Mouse (Mus musculus) stomach, embryonic 14.5 days (tissue): ENCODE data around the gene Pxdc1. TPM values are rescaled to one million over a fixed set of nuclear protein-coding genes. Genes with fewer than 3 reads are reported as not detected.

Experiments used
- ATAC-seq: fragments of 200-750 bp; cut with Nextera tagmentation; 2 replicates; pipeline ENCODE4 v1.8.0; 2017; ENCODE audit warnings: low read depth, moderate TSS enrichment; ENCODE audit not compliant: insufficient number of reproducible peaks, insufficient read depth, low FRiP score
- H3K27ac ChIP-seq: fragments of 300-500 bp; sonication (generic); 2 replicates; pipeline ENCODE4 v1.5.1; 2014; ENCODE audit warnings: mild to moderate bottlenecking, low read length, moderate library complexity, mixed read lengths
- H3K27me3 ChIP-seq: fragments of 300-500 bp; sonication (generic); 2 replicates; pipeline ENCODE4 v1.6.1; 2014; ENCODE audit warnings: low read length, control low read depth, mixed read lengths; ENCODE audit not compliant: control insufficient read depth, insufficient read depth
- H3K36me3 ChIP-seq: fragments of 300-500 bp; sonication (generic); 2 replicates; pipeline ENCODE4 v1.6.1; 2014; ENCODE audit warnings: mild to moderate bottlenecking, control low read depth, low read length, moderate library complexity, mixed read lengths; ENCODE audit not compliant: control insufficient read depth, insufficient read depth
- H3K4me1 ChIP-seq: fragments of 300-500 bp; sonication (generic); 2 replicates; pipeline ENCODE4 v1.6.1; 2014; ENCODE audit warnings: low read length, control low read depth, mixed read lengths; ENCODE audit not compliant: control insufficient read depth, insufficient read depth
- H3K4me2 ChIP-seq: fragments of 300-500 bp; sonication (generic); replicated peaks from 2 replicates; pipeline ENCODE4 v1.6.1; 2014; ENCODE audit warnings: low read depth, low read length, control low read depth
- H3K4me3 ChIP-seq: fragments of 300-500 bp; sonication (generic); 2 replicates; pipeline ENCODE4 v1.5.1; 2014; ENCODE audit warnings: low read depth, low read length, control low read depth
- H3K9ac ChIP-seq: fragments of 300-500 bp; sonication (generic); replicated peaks from 2 replicates; pipeline ENCODE4 v1.6.1; 2014; ENCODE audit warnings: low read depth, mild to moderate bottlenecking, control low read depth, low read length, moderate library complexity, mixed read lengths
- H3K9me3 ChIP-seq: fragments of 300-500 bp; sonication (generic); 2 replicates; pipeline ENCODE4 v1.6.1; 2016; ENCODE audit warnings: low read depth, low read length, control low read depth; ENCODE audit not compliant: control insufficient read depth
- WGBS: fragments of 180-500 bp; shearing (Covaris S2); extraction: QIAGEN DNeasy Blood & Tissue Kit; methylation state at CpG from one replicate; pipeline ENCODE4 v1.1.7; 2014; 5-methylcytosine and 5-hydroxymethylcytosine counted together
- polyA plus RNA-seq: library from polyadenylated mRNA; unstranded; fragments of >200 nt; fragmentation: Nextera tagmentation; extraction: Ambion mirVana; gene quantifications from 2 replicates; pipeline ENCODE4 v1.2.1, GENCODE M21; 2014

The Pxdc1 gene
- polyA plus RNA-seq, 1 experiment from 2014 or later, result 11.8 TPM

GRCm38 (mm10) chr13:34630319-34630718 lies 23.0 kb downstream of the Pxdc1 start:
- H3K4me3 ChIP-seq, result no peak overlapping the region
- ATAC-seq, result no peak
- no peak overlapping the region for H3K4me2 ChIP-seq
- no peak overlapping the region for H3K27ac ChIP-seq
- H3K27me3 ChIP-seq, result no peaks in the 10 kb centered on the region
- no peaks in the 10 kb centered on the region for H3K9me3 ChIP-seq
- no peaks in the 10 kb centered on the region for H3K36me3 ChIP-seq
- WGBS, result 91% methylated on average over 8 of the region's 8 CpGs
- H3K4me1 ChIP-seq, result no peaks in the 10 kb centered on the region
- no peak overlapping the region for H3K9ac ChIP-seq

GRCm38 (mm10) chr13:34629741-34630140 lies 23.5 kb downstream of the Pxdc1 start:
- Histone ChIP-seq H3K9me3 (no peaks in the 10 kb centered on the region), H3K9ac (no peak overlapping the region)
- 90% methylated on average over 5 of the region's 5 CpGs for WGBS

DNA sequence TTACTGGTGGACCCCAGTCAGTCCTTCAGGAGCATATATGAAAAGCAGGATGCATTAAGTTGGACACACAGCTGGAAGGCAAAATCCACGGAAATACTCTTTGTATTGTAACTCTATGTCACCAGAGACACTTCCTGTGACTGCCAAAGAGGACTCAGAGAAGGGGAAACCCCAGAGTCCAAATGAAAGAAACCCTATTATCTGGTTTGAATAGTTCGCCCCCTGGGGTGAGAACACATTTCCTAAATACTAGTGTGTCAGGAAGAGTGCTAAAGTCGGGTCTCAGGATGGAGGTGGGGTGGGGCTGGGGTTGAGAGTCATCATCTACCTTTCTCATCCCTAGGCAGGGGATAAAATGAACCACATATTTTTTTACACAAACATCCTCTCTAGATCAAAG lies 25.8 kb downstream of the Pxdc1 start:
- Histone ChIP-seq H3K9me3 (no peaks in the 10 kb centered on the region), H3K27me3 (no peaks in the 10 kb centered on the region), H3K4me2 (no peak overlapping the region), H3K4me3 (no peak overlapping the region), H3K9ac (no peak overlapping the region), H3K27ac (no peak overlapping the region), H3K36me3 (no peaks in the 10 kb centered on the region), H3K4me1 (no peaks in the 10 kb centered on the region)
- WGBS, result 66% methylated on average over 3 of the region's 3 CpGs
- no peak for ATAC-seq

More at GRCm38 (mm10) chr13:34629741-34630140, 23.5 kb downstream of the Pxdc1 start:
- Histone ChIP-seq H3K27ac (no peak overlapping the region), H3K36me3 (no peaks in the 10 kb centered on the region), H3K27me3 (no peaks in the 10 kb centered on the region), H3K4me1 (no peaks in the 10 kb centered on the region), H3K4me3 (no peak overlapping the region), H3K4me2 (no peak overlapping the region)
- ATAC-seq, result no peak

- Histone ChIP-seq H3K9me3 (no peaks in the 10 kb centered on the region), H3K9ac (no peak overlapping the region), H3K4me3 (no peak overlapping the region), H3K27me3 (no peaks in the 10 kb centered on the region), H3K4me1 (no peaks in the 10 kb centered on the region), H3K36me3 (no peaks in the 10 kb centered on the region), H3K27ac (no peak overlapping the region), H3K4me2 (no peak overlapping the region)
- no peak for ATAC-seq
- 87% methylated on average over 2 of the region's 2 CpGs for WGBS
Observed at GRCm38 (mm10) chr13:34624414-34624813, 28.9 kb downstream of the Pxdc1 start.

DNA sequence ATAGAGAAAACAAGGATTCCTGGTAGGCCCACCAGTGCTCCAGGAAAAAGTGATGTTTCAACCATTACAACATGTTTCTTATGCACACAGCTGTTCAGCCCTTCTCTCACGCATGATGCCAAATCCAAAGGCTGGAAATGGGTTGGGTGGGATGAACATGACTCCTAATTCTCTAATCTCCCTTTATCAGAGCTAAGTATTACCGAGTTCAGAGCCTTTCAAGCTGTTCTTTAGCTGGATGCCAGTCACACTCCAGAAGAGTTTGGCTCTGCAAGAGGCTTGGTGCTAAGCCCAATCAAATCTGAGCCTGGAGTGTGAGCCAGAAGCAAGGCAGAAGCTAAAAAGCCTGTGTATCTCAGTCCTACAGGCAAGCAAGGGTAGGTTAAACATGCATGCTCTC lies 40.9 kb downstream of the Pxdc1 start:
- Histone ChIP-seq H3K9me3 (no peaks in the 10 kb centered on the region), H3K4me3 (no peak overlapping the region), H3K4me2 (no peak overlapping the region), H3K4me1 (no peaks in the 10 kb centered on the region), H3K9ac (no peak overlapping the region), H3K27ac (no peak overlapping the region), H3K27me3 (no peaks in the 10 kb centered on the region), H3K36me3 (no peaks in the 10 kb centered on the region)
- ATAC-seq, result no peak
- WGBS, result 81% methylated on average over 2 of the region's 2 CpGs

GRCm38 (mm10) chr13:34609711-34610110 lies 43.6 kb downstream of the Pxdc1 start:
- Histone ChIP-seq H3K4me1 (no peaks in the 10 kb centered on the region), H3K36me3 (no peaks in the 10 kb centered on the region), H3K4me2 (no peak overlapping the region), H3K27me3 (no peaks in the 10 kb centered on the region), H3K27ac (no peak overlapping the region), H3K4me3 (no peak overlapping the region), H3K9ac (no peak overlapping the region), H3K9me3 (no peaks in the 10 kb centered on the region)
- no peak for ATAC-seq
- WGBS, result 76% methylated on average over 1 of the region's 1 CpGs

GRCm38 (mm10) chr13:34607079-34607478 lies 46.2 kb downstream of the Pxdc1 start:
- Histone ChIP-seq H3K4me1 (0 out of 2 replicates have a peak, but pooled peaks cover 4% of the 10 kb centered on the region), H3K27me3 (no peaks in the 10 kb centered on the region), H3K4me2 (no peak overlapping the region), H3K9me3 (no peaks in the 10 kb centered on the region), H3K4me3 (no peak overlapping the region), H3K36me3 (no peaks in the 10 kb centered on the region), H3K9ac (no peak overlapping the region), H3K27ac (no peak overlapping the region)
- 77% methylated on average over 2 of the region's 2 CpGs for WGBS
- no peak for ATAC-seq

GRCm38 (mm10) chr13:34605884-34606283 lies 47.4 kb downstream of the Pxdc1 start:
- Histone ChIP-seq H3K4me2 (no peak overlapping the region), H3K4me1 (0 out of 2 replicates have a peak, but pooled peaks cover 4% of the 10 kb centered on the region), H3K27ac (no peak overlapping the region), H3K9me3 (no peaks in the 10 kb centered on the region), H3K36me3 (no peaks in the 10 kb centered on the region), H3K4me3 (no peak overlapping the region), H3K9ac (no peak overlapping the region), H3K27me3 (no peaks in the 10 kb centered on the region)
- 86% methylated on average over 3 of the region's 3 CpGs for WGBS
- ATAC-seq, result no peak

- ATAC-seq, result no peak
- no peaks in the 10 kb centered on the region for H3K9me3 ChIP-seq
- H3K4me2 ChIP-seq, result no peak overlapping the region
- no peak overlapping the region for H3K4me3 ChIP-seq
- 0 out of 2 replicates have a peak, but pooled peaks cover 4% of the 10 kb centered on the region for H3K4me1 ChIP-seq
- no peak overlapping the region for H3K9ac ChIP-seq
- 65% methylated on average over 5 of the region's 5 CpGs for WGBS
- no peak overlapping the region for H3K27ac ChIP-seq
- no peaks in the 10 kb centered on the region for H3K27me3 ChIP-seq
- H3K36me3 ChIP-seq, result no peaks in the 10 kb centered on the region
Observed at GRCm38 (mm10) chr13:34605206-34605605, 48.1 kb downstream of the Pxdc1 start.
